Mouse (Mus musculus) heart, embryonic 16.5 days (tissue): ENCODE measurements around the gene Slfn8. TPM values are rescaled to one million over a fixed set of nuclear protein-coding genes. Genes with fewer than 3 reads are reported as not detected.

Source experiments
- ATAC-seq: fragments of 200-750 bp; cut with Nextera tagmentation; replicated peaks from 2 replicates; pipeline ENCODE4 v1.8.0; 2017; ENCODE audit warnings: moderate number of reproducible peaks; ENCODE audit not compliant: insufficient read depth, low FRiP score; ENCODE audit errors: extremely low read depth
- H3K27ac ChIP-seq: fragments of 300-500 bp; sonication (generic); 2 replicates; pipeline ENCODE4 v1.5.1; 2014; ENCODE audit warnings: mild to moderate bottlenecking, low read length, control low read depth, moderate library complexity
- H3K27me3 ChIP-seq: fragments of 300-500 bp; sonication (generic); 2 replicates; pipeline ENCODE4 v1.6.1; 2014; ENCODE audit warnings: low read length, mixed read lengths; ENCODE audit not compliant: control insufficient read depth, insufficient read depth
- H3K36me3 ChIP-seq: fragments of 300-500 bp; sonication (generic); 2 replicates; pipeline ENCODE4 v1.6.1; 2014; ENCODE audit not compliant: control insufficient read depth, insufficient read depth
- H3K4me1 ChIP-seq: fragments of 300-500 bp; sonication (generic); 2 replicates; pipeline ENCODE4 v1.6.1; 2014; ENCODE audit warnings: low read length, mixed read lengths; ENCODE audit not compliant: control insufficient read depth, insufficient read depth
- H3K4me2 ChIP-seq: fragments of 300-500 bp; sonication (generic); 2 replicates; pipeline ENCODE4 v1.6.1; 2014; ENCODE audit warnings: low read depth, mild to moderate bottlenecking, control low read depth, low read length
- H3K4me3 ChIP-seq: fragments of 300-500 bp; sonication (generic); 2 replicates; pipeline ENCODE4 v1.5.1; 2014; ENCODE audit warnings: mild to moderate bottlenecking, control low read depth, low read length
- H3K9ac ChIP-seq: fragments of 300-500 bp; sonication (generic); 2 replicates; pipeline ENCODE4 v1.6.1; 2014; ENCODE audit warnings: low read length, control low read depth
- H3K9me3 ChIP-seq: fragments of 300-500 bp; sonication (generic); replicated peaks from 2 replicates; pipeline ENCODE4 v1.6.1; 2016; ENCODE audit warnings: low read length; ENCODE audit not compliant: control insufficient read depth
- WGBS: fragments of 180-500 bp; shearing (Covaris S2); extraction: QIAGEN DNeasy Blood & Tissue Kit; methylation state at CpG from one replicate; pipeline ENCODE4 v1.1.7; 2014; 5-methylcytosine and 5-hydroxymethylcytosine counted together
- polyA plus RNA-seq: library from polyadenylated mRNA; unstranded; fragments of >200 nt; fragmentation: Nextera tagmentation; extraction: Ambion mirVana; gene quantifications from 2 replicates; pipeline ENCODE4 v1.2.1, GENCODE M21; 2015

Slfn8 gene
- polyA plus RNA-seq, result 0.69 and 1.6 TPM in 2 replicates

DNA sequence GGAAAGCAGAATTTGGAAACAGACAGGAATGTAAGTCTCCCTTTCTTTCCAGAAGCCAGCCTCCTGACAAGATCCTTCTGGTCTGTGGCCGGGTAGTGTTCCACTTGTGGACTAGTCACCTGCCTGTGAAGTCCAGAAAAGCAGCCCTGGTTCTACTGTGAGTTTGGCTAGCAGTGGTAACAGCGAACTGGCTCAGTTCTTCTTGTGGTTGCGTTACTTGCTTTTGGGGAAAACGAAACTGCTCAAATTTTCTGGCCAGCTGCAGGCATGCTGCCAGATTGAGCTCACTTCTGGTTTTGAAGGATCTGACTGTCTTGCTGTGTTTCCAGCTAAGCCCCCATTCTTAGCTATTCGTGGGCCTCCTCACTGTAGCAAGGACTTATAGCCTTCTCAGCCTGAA lies at the start of gene Slfn8:
Slfn8 (minus strand) TSS at position 190 of the 400 bp plus-strand sequence.
- Histone ChIP-seq H3K9ac (peak within 1 kb of the TSS; percentile 46; the same call in 1 of the 2 replicates), H3K4me3 (peak within 1 kb of the TSS; percentile 24), H3K9me3 (no peaks in the 10 kb centered on the region), H3K36me3 (no peaks in the 10 kb centered on the region), H3K4me2 (peak within 1 kb of the TSS; percentile 46), H3K27ac (peak within 1 kb of the TSS; percentile 48; the same call in 1 of the 2 replicates), H3K27me3 (no peaks in the 10 kb centered on the region), H3K4me1 (no peaks in the 10 kb centered on the region)
- ATAC-seq, result no peak
- WGBS, result 55% methylated on average over 5 of the region's 5 CpGs

DNA sequence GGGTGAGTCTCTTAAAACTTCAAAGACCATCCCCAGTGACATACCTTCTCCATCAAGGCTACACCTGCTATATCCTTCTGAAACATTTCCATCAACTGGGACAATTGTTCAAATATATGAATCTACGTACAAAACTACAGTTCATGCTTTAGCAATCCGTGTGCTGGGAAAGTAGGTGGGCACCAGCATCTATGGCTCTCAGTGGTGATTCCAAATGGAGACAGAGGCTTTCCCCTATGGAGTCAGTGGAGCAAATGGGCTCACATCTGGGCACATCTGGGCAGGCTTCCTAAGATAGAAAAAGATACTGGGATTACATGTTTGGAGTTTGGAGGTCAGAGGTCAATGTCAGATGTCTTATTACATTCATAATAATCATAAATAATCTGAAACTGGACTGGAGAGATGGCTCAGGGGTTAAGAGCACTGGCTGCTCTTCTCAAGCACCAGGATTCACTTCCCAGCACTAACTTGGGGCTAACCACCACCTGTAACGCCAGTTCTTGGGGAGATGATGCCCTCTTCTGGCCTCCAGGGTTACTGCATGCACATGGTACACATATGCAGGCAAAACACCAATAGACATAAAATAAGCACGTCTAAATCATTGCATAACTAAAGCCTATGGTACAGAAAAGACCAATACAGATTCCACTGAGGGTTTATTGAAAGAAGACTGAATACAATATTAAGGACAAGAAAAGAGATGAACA lies 47.5 kb upstream of the Slfn8 start:
- Histone ChIP-seq H3K9ac (no peak overlapping the region), H3K27me3 (no peaks in the 10 kb centered on the region), H3K27ac (no peak overlapping the region), H3K9me3 (0 out of 2 replicates have a peak, but pooled peaks cover 3% of the 10 kb centered on the region), H3K4me1 (peaks cover 3% of the 10 kb centered on the region; the same call in 1 of the 2 replicates), H3K4me2 (no peak overlapping the region), H3K36me3 (no peaks in the 10 kb centered on the region), H3K4me3 (no peak overlapping the region)
- WGBS, result 71% methylated on average over 4 of the region's 4 CpGs
- ATAC-seq, result no peak

DNA sequence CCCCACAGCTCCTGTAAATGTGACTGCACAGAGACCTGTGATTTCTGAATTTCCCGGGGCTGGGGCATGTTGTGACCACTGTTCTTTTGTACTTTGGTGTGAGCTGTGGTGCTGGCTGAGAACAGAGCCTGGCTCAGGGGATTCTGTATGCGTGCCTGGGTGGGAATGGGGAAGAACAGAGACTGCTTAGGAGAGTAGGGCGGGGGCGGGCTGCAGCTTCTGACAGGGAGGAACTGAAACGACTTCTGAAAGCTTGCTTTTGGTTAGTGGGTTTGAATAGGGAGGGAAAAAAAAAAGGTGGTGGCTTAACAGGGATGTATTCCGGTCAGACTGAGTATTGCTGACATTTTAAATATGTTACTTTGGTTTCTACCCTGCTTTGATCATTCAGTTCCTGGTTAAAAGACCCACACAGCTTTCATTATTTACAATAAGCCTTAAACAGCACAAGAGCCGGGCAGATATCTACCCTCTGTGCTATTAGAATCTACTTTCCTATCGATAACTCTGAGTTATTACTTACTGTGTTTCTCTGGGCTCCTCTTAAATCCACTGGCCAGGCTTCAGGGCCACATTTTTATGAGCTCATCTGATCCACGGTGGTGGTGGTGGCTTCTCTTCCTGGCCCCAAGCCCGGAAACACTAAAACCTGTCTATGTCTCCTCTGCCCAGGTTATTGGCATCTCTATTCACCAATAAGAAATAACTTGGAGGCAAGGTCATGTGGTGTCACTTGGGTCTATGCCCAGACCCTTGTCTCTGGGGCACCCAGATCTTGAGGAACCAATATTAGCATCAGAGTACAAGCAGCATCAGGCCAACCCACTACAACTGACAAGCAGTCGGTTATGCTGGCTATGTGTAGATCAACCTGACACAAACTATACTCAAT lies 46.3 kb upstream of the Slfn8 start:
- Histone ChIP-seq H3K4me3 (peak overlapping the region; percentile 47), H3K27me3 (no peaks in the 10 kb centered on the region), H3K4me2 (peak overlapping the region; percentile 58), H3K36me3 (no peaks in the 10 kb centered on the region), H3K9ac (peak overlapping the region; percentile 66), H3K4me1 (peaks cover 3% of the 10 kb centered on the region; the same call in 1 of the 2 replicates), H3K27ac (peak overlapping the region; percentile 56), H3K9me3 (0 out of 2 replicates have a peak, but pooled peaks cover 3% of the 10 kb centered on the region)
- 33% methylated on average over 11 of the region's 11 CpGs for WGBS
- ATAC-seq, result peak; percentile 88

DNA sequence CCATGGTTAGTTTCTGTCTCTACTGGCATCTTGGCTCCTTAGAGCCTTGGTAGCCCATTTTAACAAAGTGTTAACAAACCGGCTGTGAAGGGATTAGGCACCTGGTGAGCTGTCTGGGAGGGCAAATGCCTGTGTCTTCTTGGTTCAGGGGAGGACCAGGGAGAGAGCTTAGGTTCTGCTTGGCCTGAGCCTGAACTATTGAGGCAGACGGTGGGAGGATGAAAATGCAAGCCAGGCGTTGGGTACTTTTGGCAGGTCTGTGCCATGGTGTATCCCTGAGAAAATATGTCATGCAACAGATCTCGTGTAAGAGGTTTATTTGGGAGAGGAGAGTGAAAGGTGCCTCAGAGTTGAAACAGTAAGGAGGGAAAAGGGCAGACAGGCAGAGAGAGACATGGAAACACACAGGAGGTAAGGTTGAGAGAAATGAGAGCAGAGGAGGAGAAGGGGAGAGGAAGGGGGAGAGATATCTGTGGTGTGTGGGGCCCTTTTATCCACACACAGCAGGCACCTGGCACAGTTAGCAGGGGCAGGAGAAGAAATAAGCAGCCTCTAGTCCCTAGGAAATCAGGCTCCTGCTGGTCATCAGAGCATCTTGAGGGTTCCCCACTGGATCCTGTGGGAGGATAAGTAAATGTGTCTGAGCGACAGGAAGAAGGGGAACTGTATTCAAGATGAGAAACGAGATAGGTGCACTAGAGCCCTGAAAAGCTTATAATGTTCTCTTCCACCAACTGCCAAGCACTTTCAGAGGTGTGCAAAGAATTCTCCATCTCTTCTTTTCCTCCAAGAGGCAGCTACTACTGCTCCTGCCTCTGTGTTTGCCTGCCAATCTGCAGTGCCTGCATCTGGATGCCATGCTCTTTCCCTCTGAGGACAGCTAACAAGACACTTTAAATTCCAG lies 45.1 kb upstream of the Slfn8 start:
- Histone ChIP-seq H3K4me2 (peak overlapping the region; percentile 58), H3K27ac (peak overlapping the region; percentile 56), H3K9ac (peak overlapping the region; percentile 42; the same call in 1 of the 2 replicates), H3K4me3 (peak overlapping the region; percentile 47), H3K4me1 (peaks cover 3% of the 10 kb centered on the region; the same call in 1 of the 2 replicates), H3K36me3 (no peaks in the 10 kb centered on the region), H3K27me3 (no peaks in the 10 kb centered on the region), H3K9me3 (0 out of 2 replicates have a peak, but pooled peaks cover 3% of the 10 kb centered on the region)
- ATAC-seq, result no peak
- WGBS, result 19% methylated on average over 6 of the region's 6 CpGs

DNA sequence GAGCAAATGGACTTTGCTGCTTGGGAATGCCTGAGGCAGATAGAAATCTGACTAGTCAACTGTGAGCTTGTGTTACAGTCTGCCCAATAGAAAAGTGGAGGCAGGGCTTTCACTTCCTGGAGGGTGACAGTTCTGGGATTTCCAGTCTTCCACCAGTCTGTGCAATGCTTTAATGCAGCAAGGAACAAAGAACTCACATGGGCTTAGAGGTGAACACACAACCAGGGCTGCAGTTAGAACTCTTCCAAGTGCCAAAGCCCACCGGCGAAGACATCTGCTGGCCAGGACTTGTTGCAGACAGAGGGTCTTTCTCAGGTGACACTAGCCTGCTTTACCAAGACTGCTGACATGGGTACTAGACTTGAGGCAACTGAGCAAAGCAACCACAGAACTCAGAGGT lies 44.3 kb upstream of the Slfn8 start, which contains the start of gene Slfn2:
Slfn2 (plus strand) TSS at position 167 of the 400 bp plus-strand sequence.
- H3K36me3 ChIP-seq, result no peaks in the 10 kb centered on the region
- WGBS, result 71% methylated on average over 2 of the region's 2 CpGs
- 0 out of 2 replicates have a peak, but pooled peaks cover 3% of the 10 kb centered on the region for H3K9me3 ChIP-seq
- peak within 1 kb of the TSS; percentile 47 for H3K4me3 ChIP-seq
- H3K4me1 ChIP-seq, result peaks cover 3% of the 10 kb centered on the region; the same call in 1 of the 2 replicates
- peak within 1 kb of the TSS; percentile 42; the same call in 1 of the 2 replicates for H3K9ac ChIP-seq
- H3K27me3 ChIP-seq, result no peaks in the 10 kb centered on the region
- peak within 1 kb of the TSS; percentile 56; the same call in 1 of the 2 replicates for H3K27ac ChIP-seq
- peak; percentile 39; the same call in 1 of the 2 replicates for ATAC-seq
- peak within 1 kb of the TSS; percentile 58 for H3K4me2 ChIP-seq

DNA sequence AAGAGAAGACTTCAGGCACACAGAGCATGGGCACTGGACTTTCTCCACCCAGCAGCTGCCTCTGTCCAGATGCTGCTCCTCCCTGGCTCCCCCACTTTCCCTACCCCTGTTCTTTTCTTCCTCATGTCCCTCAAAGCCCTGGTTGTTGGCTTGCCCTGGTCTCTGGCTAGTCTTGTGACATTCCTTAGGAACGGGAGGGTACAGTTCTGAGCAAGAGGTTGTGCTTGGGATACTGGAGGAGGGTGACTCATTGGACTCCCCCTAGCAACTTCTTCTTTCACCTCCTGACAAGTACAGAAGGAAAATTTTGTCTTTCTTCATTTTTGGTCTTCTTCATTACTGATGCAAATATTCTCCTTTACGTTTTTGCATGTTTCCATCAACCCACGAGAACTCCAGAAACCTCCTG lies 43.3 kb upstream of the Slfn8 start:
- 43% methylated on average over 3 of the region's 3 CpGs for WGBS
- Histone ChIP-seq H3K4me2 (no peak overlapping the region), H3K9ac (no peak overlapping the region), H3K4me3 (no peak overlapping the region), H3K4me1 (peaks cover 3% of the 10 kb centered on the region; the same call in 1 of the 2 replicates), H3K27me3 (no peaks in the 10 kb centered on the region), H3K36me3 (no peaks in the 10 kb centered on the region), H3K9me3 (0 out of 2 replicates have a peak, but pooled peaks cover 3% of the 10 kb centered on the region), H3K27ac (no peak overlapping the region)
- no peak for ATAC-seq

DNA sequence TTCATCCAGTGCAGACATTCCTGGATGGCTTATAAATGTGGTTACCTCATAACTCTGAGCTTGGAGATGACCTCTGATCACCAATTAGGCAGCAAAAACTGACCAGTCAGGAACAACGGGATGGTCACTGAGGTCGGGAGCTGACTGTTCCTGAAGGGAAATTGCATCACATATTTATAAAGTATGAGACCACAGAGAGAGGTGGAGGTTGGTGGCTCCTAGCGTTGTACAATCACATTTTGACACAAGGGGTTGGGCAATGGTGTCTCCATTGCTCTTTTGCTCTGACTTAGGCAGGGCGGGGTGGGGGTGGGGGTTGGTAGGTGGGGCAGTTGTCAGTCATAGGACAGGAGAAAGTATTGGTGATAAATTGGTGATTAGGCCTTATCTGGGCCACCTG lies 42.5 kb upstream of the Slfn8 start:
- H3K27ac ChIP-seq, result no peak overlapping the region
- no peak for ATAC-seq
- 67% methylated on average over 4 of the region's 4 CpGs for WGBS
- no peak overlapping the region for H3K4me2 ChIP-seq
- H3K9me3 ChIP-seq, result 0 out of 2 replicates have a peak, but pooled peaks cover under 1% of the 10 kb centered on the region
- H3K27me3 ChIP-seq, result no peaks in the 10 kb centered on the region
- H3K9ac ChIP-seq, result no peak overlapping the region
- no peaks in the 10 kb centered on the region for H3K36me3 ChIP-seq
- H3K4me3 ChIP-seq, result no peak overlapping the region
- peaks cover 3% of the 10 kb centered on the region; the same call in 1 of the 2 replicates for H3K4me1 ChIP-seq

DNA sequence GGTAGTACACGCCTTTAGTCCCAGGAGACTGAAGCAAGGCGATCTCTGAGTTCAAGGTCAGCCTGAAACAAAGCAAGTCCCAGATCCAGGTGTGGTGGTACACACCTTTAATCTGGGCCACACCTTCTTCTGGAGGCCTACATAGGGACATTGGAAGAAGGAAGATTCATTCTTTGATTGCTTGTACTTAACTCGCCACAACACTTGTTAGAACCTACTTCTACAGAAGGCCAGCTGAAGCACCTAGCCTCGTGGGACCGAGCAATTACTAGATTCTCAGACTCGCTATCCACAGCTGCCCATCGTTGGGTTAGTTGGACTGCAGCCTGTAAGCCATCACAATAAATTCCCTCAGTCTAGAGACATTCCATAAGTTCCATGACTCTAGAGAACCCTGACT lies 41.2 kb upstream of the Slfn8 start:
- Histone ChIP-seq H3K4me3 (no peak overlapping the region), H3K27ac (no peak overlapping the region), H3K27me3 (no peaks in the 10 kb centered on the region), H3K4me1 (peaks cover 3% of the 10 kb centered on the region; the same call in 1 of the 2 replicates), H3K36me3 (no peaks in the 10 kb centered on the region), H3K9ac (no peak overlapping the region), H3K9me3 (no peaks in the 10 kb centered on the region), H3K4me2 (no peak overlapping the region)
- ATAC-seq, result no peak
- WGBS, result 82% methylated on average over 7 of the region's 7 CpGs
